ENCODE assay signal across 19 mouse cellular contexts in genomic region chr9:61952241-61952640, GRCm38 (mm10). TPM values are rescaled to one million over a fixed set of nuclear protein-coding genes. Genes with fewer than 3 reads are reported as not detected.
DNase-seq lines count a peak whose midpoint lies in the region; ATAC-seq and TF ChIP-seq lines count a peak whose summit lies in the region.
"Had no signal": no experiment of that assay in that cellular context is flagged by ENCODE, and none has a peak within 500 bp of the region (broad histone marks: within the 10 kb centered on the region; RNA-seq: fewer than 3 reads in every experiment).

No protein-coding gene starts in this region.

- no peak for ATAC-seq in embryonic facial prominence, embryonic 13.5 days (ENCODE audit: insufficient number of reproducible peaks, insufficient read depth, low FRiP score, low TSS enrichment, low read depth)
- ATAC-seq in heart, embryonic 13.5 days (ENCODE audit: extremely low read depth, insufficient number of reproducible peaks, low FRiP score, low TSS enrichment): no peak
- ATAC-seq: activated CD4-positive, CD25-positive, alpha-beta regulatory T cell, adult 4 months; CD4-positive, CD25-positive, alpha-beta regulatory T cell, adult 4 months; forebrain, embryonic 15.5 days; hindbrain, embryonic 16.5 days; inflammation-experienced regulatory T-cells, adult 6 months had no signal

- no peak overlapping the region for H3K27ac ChIP-seq in embryonic facial prominence, embryonic 13.5 days
- no peak overlapping the region for H3K27ac ChIP-seq in embryonic facial prominence, embryonic 10.5 days (replicated peaks)
- H3K27ac ChIP-seq in heart, embryonic 13.5 days (replicated peaks): no peak overlapping the region
- H3K27ac ChIP-seq in kidney, adult 2 months (ENCODE audit: insufficient read depth, low read depth, low read length): no peak overlapping the region
- H3K27ac ChIP-seq: forebrain, embryonic 15.5 days had no signal

- no peak overlapping the region for H3K4me2 ChIP-seq in embryonic facial prominence, embryonic 13.5 days
- no peak overlapping the region for H3K4me2 ChIP-seq in heart, embryonic 13.5 days
- H3K4me2 ChIP-seq: forebrain, embryonic 15.5 days had no signal

- no peaks in the 10 kb centered on the region for H3K9me3 ChIP-seq in embryonic facial prominence, embryonic 13.5 days
- no peaks in the 10 kb centered on the region for H3K9me3 ChIP-seq in embryonic facial prominence, embryonic 10.5 days
- H3K9me3 ChIP-seq in heart, embryonic 13.5 days: no peaks in the 10 kb centered on the region
- H3K9me3 ChIP-seq: forebrain, embryonic 15.5 days had no signal

- H3K27me3 ChIP-seq in embryonic facial prominence, embryonic 13.5 days: no peaks in the 10 kb centered on the region
- no peaks in the 10 kb centered on the region for H3K27me3 ChIP-seq in embryonic facial prominence, embryonic 10.5 days (replicated peaks; ENCODE audit: low read depth, poor library complexity, severe bottlenecking)
- no peaks in the 10 kb centered on the region for H3K27me3 ChIP-seq in heart, embryonic 13.5 days (replicated peaks)
- H3K27me3 ChIP-seq in kidney, adult 2 months (replicated peaks; ENCODE audit: control insufficient read depth, insufficient read depth, low read length): no peaks in the 10 kb centered on the region
- H3K27me3 ChIP-seq: forebrain, embryonic 15.5 days had no signal

- DNase-seq in embryonic facial prominence, embryonic 10.5 days (ENCODE audit: low spot score): no peak
- no peak for DNase-seq in heart, adult 8-10 months (ENCODE audit: low spot score)
- peak; percentile 9 for DNase-seq in retina, postnatal 1 day
- no peak for DNase-seq in retina, embryonic 14.5 days (ENCODE audit: low spot score)
- DNase-seq in kidney, adult 2 months: no peak
- DNase-seq: adrenal gland, postnatal 14 days; B cell, adult 2 months; cerebellum, adult 11-12 months; cerebellum, adult 9-10 months; cerebellum, postnatal 25 days; gastrocnemius, postnatal 10 days; heart, postnatal 36 days had no signal

- 0 out of 2 replicates have a peak overlapping the region, but pooled peaks have one; percentile 7 for H3K9ac ChIP-seq in embryonic facial prominence, embryonic 13.5 days
- 0 out of 2 replicates have a peak overlapping the region, but pooled peaks have one; percentile 10 for H3K9ac ChIP-seq in heart, embryonic 13.5 days
- H3K9ac ChIP-seq: forebrain, embryonic 15.5 days had no signal

- WGBS in embryonic facial prominence, embryonic 13.5 days: 31% methylated on average over 7 of the region's 7 CpGs
- WGBS in embryonic facial prominence, embryonic 10.5 days: 35% methylated on average over 7 of the region's 7 CpGs
- 44% methylated on average over 7 of the region's 7 CpGs for WGBS in heart, embryonic 13.5 days
- WGBS in kidney, adult 2 months: 66% methylated on average over 7 of the region's 7 CpGs

- H3K4me1 ChIP-seq in embryonic facial prominence, embryonic 13.5 days: peaks cover 8% of the 10 kb centered on the region
- H3K4me1 ChIP-seq in embryonic facial prominence, embryonic 10.5 days: peaks cover 25% of the 10 kb centered on the region
- peaks cover 14% of the 10 kb centered on the region for H3K4me1 ChIP-seq in heart, embryonic 13.5 days
- no peaks in the 10 kb centered on the region for H3K4me1 ChIP-seq in kidney, adult 2 months (ENCODE audit: control insufficient read depth, insufficient read depth, low read length)

- no peak overlapping the region for H3K4me3 ChIP-seq in embryonic facial prominence, embryonic 13.5 days
- no peak overlapping the region for H3K4me3 ChIP-seq in embryonic facial prominence, embryonic 10.5 days
- no peak overlapping the region for H3K4me3 ChIP-seq in heart, embryonic 13.5 days
- no peak overlapping the region for H3K4me3 ChIP-seq in kidney, adult 2 months (ENCODE audit: insufficient read depth, low read depth, low read length)
- H3K4me3 ChIP-seq: forebrain, embryonic 15.5 days had no signal

- no peak for TF ChIP-seq CTCF in kidney, adult 2 months (conservative IDR thresholded peaks at IDR 0.05; ENCODE audit: insufficient read depth, insufficient read length, low read depth, low read length)

- H3K36me3 ChIP-seq in embryonic facial prominence, embryonic 13.5 days: no peaks in the 10 kb centered on the region
- H3K36me3 ChIP-seq in embryonic facial prominence, embryonic 10.5 days (replicated peaks): 0 out of 2 replicates have a peak, but pooled peaks cover 5% of the 10 kb centered on the region
- no peaks in the 10 kb centered on the region for H3K36me3 ChIP-seq in heart, embryonic 13.5 days
- H3K36me3 ChIP-seq in kidney, adult 2 months (ENCODE audit: control insufficient read depth, insufficient read depth, low read length): no peaks in the 10 kb centered on the region; the same call in 1 of the 2 replicates
- H3K36me3 ChIP-seq: forebrain, embryonic 15.5 days had no signal

- TF ChIP-seq POLR2A in kidney, adult 2 months (IDR thresholded peaks at IDR 0.05; ENCODE audit: low read depth, low read length): no peak

RNA-seq across cellular contexts. Expression of gene Kif23, which starts 5.7 kb away (rescaled TPM):
- 104 and 108 TPM in 2 replicates for polyA plus RNA-seq in embryonic facial prominence, embryonic 13.5 days (2015; fragmentation: Nextera tagmentation; extraction: Ambion mirVana)
- polyA plus RNA-seq in embryonic facial prominence, embryonic 10.5 days (2016; fragmentation: Nextera tagmentation; extraction: Ambion mirVana): 112 and 118 TPM in 2 replicates
- polyA plus RNA-seq in heart, embryonic 13.5 days (2015; fragmentation: Nextera tagmentation; extraction: Ambion mirVana): 79.3 and 81.2 TPM in 2 replicates
- 1 to 10 TPM in 3 of 4 experiments, under 1 TPM in 1; 0.56 to 2.3 (median 1.4) TPM for total RNA-seq in heart, adult 8-10 months (2022)
- 1.1 and 1.4 TPM in 2 replicates for polyA plus RNA-seq in kidney, adult 2 months (2012; rRNA removed)

RNA-seq across cellular contexts. Expression of gene Rplp1, which starts 37.9 kb away (rescaled TPM):
- polyA plus RNA-seq in embryonic facial prominence, embryonic 13.5 days (2015; fragmentation: Nextera tagmentation; extraction: Ambion mirVana): 1,553 and 1,557 TPM in 2 replicates
- polyA plus RNA-seq in embryonic facial prominence, embryonic 10.5 days (2016; fragmentation: Nextera tagmentation; extraction: Ambion mirVana): 1,152 and 1,189 TPM in 2 replicates
- polyA plus RNA-seq in heart, embryonic 13.5 days (2015; fragmentation: Nextera tagmentation; extraction: Ambion mirVana): 913 and 1,036 TPM in 2 replicates
- total RNA-seq in heart, adult 8-10 months (2022): 1,000 to 10,000 TPM; 1,398 to 1,706 (median 1,515) TPM
- polyA plus RNA-seq in kidney, adult 2 months (2012; rRNA removed): 6,294 and 8,063 TPM in 2 replicates

Comparison
In these comparisons a context has a peak if more than half of its experiments do, and no peak if none do; other contexts are left out.
1. RNA of gene Kif23, which starts 5.7 kb away (polyA plus RNA-seq): 112 to 118 TPM in embryonic facial prominence, embryonic 10.5 days, 104 to 108 TPM in embryonic facial prominence, embryonic 13.5 days and 79.3 to 81.2 TPM in heart, embryonic 13.5 days; 1.1 to 1.4 TPM in kidney, adult 2 months; every median in the first group is over 10 times any median in the second.